Mouse (Mus musculus) CD4-positive helper T cell, adult 2 months (primary cell): ENCODE results near the gene Ergic3.

Source experiments
- DNase-seq: peaks from one replicate; pipeline ENCODE4 v3.0.0-alpha.2; 2012; ENCODE audit warnings: low read depth, missing footprints, low spot score

Ergic3 gene

GRCm38 (mm10) chr2:156007888-156008532 lies at the start of gene Ergic3, which contains the start of gene 6430550D23Rik:
Ergic3 (plus strand) TSS chr2:156008045.
6430550D23Rik (minus strand) TSS chr2:156007977.
- peak; percentile 98 for DNase-seq

DNA sequence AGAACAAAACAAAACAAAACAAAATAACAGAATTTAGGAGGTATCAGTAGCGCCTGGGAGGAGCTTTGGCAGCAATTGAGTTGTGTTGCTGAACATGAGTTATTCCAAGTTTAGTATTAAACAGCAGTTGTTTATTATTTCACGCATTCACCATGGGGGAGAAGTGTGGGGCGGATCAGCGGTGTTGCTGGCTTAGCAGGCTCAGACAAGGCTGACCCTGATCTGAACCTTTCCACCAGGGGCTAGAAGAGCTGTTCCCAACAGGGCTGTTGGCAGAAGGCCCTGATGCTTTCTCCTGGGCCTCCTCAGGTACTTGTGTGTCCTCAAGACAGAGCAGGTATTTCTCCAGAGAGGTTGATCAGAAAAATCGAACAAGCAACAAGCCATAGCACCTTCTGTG lies 47.9 kb upstream of the Ergic3 start:
- DNase-seq, result no peak

- no peak for DNase-seq
These were observed 46.0 kb upstream of the Ergic3 start for GRCm38 (mm10) chr2:155961862-155962261.

GRCm38 (mm10) chr2:155962991-155963390 lies 44.9 kb upstream of the Ergic3 start:
- no peak for DNase-seq

GRCm38 (mm10) chr2:155973348-155973747 lies 34.5 kb upstream of the Ergic3 start:
- DNase-seq, result no peak

- no peak for DNase-seq
These were observed 33.6 kb upstream of the Ergic3 start for GRCm38 (mm10) chr2:155974087-155974731.

GRCm38 (mm10) chr2:155979328-155979991 lies 28.4 kb upstream of the Ergic3 start:
- peak; percentile 84 for DNase-seq

- no peak for DNase-seq
These were observed 22.1 kb upstream of the Ergic3 start for GRCm38 (mm10) chr2:155985776-155986175.

DNA sequence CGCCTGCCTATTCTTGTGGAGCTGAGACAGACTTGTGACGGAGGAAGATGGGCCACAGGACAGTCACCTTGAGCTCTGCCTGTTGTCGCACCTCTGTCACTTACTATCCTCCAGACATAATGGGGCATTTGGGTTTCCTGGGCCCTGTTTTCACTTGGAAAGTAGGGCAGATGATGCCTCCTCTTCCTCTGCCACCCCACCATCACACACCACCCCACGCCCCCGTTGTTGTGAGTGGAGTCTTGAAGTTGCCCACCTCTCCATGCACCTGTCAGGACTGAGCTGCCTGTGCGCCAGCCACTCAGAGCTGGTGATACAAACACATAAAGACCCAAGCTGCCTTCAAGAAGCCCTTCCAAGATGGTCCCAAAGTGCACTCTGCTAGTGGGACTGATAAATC lies 20.7 kb upstream of the Ergic3 start:
- DNase-seq, result no peak

GRCm38 (mm10) chr2:155989085-155989484 lies 18.8 kb upstream of the Ergic3 start:
- no peak for DNase-seq

GRCm38 (mm10) chr2:155991151-155991550 lies 16.7 kb upstream of the Ergic3 start:
- no peak for DNase-seq

DNA sequence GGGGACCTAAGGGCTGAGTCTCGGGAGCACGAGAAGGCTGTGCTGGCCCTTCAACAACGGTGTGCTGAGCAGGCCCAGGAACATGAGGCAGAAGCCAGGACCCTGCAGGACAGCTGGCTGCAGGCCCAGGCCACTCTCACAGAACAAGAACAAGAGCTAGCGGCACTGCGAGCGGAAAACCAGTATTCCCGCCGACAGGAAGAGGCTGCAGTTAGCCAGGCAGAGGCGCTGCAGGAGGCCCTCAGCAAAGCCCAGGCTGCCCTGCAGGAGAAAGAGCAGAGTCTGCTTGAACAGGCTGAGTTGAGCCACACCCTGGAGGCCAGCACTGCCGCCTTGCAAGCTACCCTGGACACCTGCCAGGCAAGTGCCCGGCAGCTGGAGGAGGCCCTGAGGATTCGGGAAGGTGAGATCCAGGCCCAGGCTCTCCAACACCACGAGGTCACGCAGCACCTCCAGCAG lies 16.0 kb upstream of the Ergic3 start:
- no peak for DNase-seq

DNA sequence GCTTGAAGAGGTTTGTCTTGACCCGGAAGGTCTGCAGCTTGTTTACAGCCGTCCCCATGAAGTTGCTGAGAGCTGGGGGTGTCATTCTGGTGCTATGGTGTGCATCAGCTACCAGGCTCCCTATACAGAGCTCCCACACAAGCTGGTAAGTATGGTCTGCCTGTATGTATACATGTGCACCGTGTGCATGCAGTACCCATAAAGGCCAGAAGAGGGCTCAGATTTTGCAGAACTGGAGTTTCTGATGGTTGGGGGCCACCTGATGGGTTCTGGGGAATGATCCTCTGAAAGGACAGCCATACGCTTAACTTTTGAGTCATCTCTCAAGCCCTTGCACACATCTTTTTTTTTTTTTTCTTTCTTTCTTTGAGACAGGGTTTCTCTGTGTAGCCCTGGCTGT lies 2.5 kb upstream of the Ergic3 start:
- DNase-seq, result peak; percentile 28

GRCm38 (mm10) chr2:156018106-156018505 lies 10.3 kb downstream of the Ergic3 start:
- no peak for DNase-seq

DNA sequence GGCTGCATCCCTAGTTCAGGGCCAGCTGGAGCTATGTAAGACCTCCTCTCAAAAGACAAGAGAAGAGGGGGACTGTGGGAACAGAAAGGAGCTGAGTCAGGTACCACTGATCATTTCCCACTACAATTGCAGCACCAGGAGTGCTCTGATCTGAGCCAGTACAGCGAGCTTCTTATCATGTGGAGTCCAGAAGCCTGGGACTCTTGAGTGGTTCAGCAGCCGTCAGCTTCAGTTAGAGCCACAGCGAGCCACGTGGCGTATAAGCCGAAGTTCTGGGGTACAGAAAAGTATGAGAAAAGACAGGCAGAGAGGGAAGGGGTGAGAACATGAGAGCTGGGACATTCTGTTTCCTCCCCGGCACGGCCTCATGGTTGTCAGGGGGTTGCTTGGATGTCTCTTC lies 13.4 kb downstream of the Ergic3 start:
- DNase-seq, result no peak

DNA sequence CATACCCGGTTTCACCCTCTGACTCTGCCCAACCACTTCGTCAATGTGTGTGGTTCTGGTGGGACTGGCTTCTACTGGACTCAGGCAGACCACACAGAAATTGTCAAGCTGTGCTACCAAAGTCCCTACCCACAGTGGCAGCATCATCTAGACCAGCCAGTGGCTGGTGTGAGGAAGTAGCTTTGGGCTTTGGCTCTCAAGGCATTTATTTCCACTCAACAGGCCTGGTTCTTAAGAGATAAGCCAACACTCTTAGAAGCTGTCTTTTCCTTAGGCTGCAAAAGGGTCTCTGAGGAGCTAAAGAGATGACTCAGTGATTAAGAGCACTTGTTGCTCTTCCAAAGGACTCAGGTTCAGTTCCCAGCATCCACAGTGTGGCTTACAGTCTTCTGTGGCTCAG lies 13.9 kb downstream of the Ergic3 start:
- DNase-seq, result no peak

GRCm38 (mm10) chr2:156025482-156025881 lies 17.6 kb downstream of the Ergic3 start:
- DNase-seq, result no peak

GRCm38 (mm10) chr2:156039390-156039789 lies 31.5 kb downstream of the Ergic3 start:
- no peak for DNase-seq

GRCm38 (mm10) chr2:156042903-156043302 lies 35.1 kb downstream of the Ergic3 start:
- no peak for DNase-seq

DNA sequence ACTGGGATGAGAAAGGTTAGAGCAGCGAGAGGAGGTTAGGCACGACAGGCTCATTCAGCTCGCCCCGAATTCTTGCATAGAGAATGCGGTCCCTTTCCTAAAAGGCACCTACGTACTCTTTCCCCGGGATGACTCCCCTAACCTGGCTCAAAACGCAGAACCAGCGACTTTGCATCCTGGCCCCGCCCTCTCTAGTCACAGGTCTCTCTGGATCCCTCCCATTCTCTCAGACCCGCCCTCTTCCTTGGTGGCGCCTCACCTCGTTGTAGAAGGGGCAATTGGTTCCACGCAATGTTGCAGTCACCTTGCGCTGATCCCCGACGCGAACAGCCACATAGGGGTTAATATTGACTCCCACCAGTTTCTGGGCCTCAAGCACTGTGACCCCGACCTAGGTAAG lies 40.1 kb downstream of the Ergic3 start:
- DNase-seq, result peak; percentile 43

GRCm38 (mm10) chr2:156052816-156053215 lies 45.0 kb downstream of the Ergic3 start, which contains the start of gene Fer1l4:
Fer1l4 (minus strand) TSS chr2:156052947.
- no peak for DNase-seq
